ENCODE assay signal across 8 mouse cellular contexts in genomic region chr17:25823452-25823851, GRCm38 (mm10). TPM values are rescaled to one million over a fixed set of nuclear protein-coding genes. Genes with fewer than 3 reads are reported as not detected.
DNase-seq lines count a peak whose midpoint lies in the region; ATAC-seq lines count a peak whose summit lies in the region.

TSS of gene Wdr24 (plus strand) at chr17:25823627.

- no peaks in the 10 kb centered on the region for H3K9me3 ChIP-seq in limb, embryonic 13.5 days
- no peaks in the 10 kb centered on the region for H3K9me3 ChIP-seq in midbrain, embryonic 15.5 days

- peak; percentile 78 for ATAC-seq in limb, embryonic 13.5 days (ENCODE audit: low FRiP score, low read depth)
- ATAC-seq in midbrain, embryonic 15.5 days (replicated peaks), result peak; percentile 74

- H3K36me3 ChIP-seq in limb, embryonic 13.5 days, result peaks cover 24% of the 10 kb centered on the region
- peaks cover 16% of the 10 kb centered on the region for H3K36me3 ChIP-seq in midbrain, embryonic 15.5 days (replicated peaks)
- H3K36me3 ChIP-seq in splenic B cell, adult 2 months (ENCODE audit: control insufficient read depth, insufficient read depth, low read length, poor library complexity, severe bottlenecking), result no peaks in the 10 kb centered on the region

- peaks cover 38% of the 10 kb centered on the region for H3K4me1 ChIP-seq in limb, embryonic 13.5 days
- H3K4me1 ChIP-seq in midbrain, embryonic 15.5 days, result peaks cover 49% of the 10 kb centered on the region

- peak; percentile 95 for DNase-seq in 416B (ENCODE audit: low read depth)
- peak; percentile 81 for DNase-seq in adrenal gland, adult 2 months
- DNase-seq in embryo, embryonic 11 days, result peak; percentile 93
- peak; percentile 84 for DNase-seq in heart, adult 8-10 months (ENCODE audit: low spot score)
- DNase-seq in kidney, adult 8-10 months, result peak; percentile 75 to 80
- DNase-seq in splenic B cell, adult 2 months (ENCODE audit: low read depth, low spot score), result peak; percentile 90

- WGBS in limb, embryonic 13.5 days, result under 1% methylated on average over 18 of the region's 18 CpGs
- under 1% methylated on average over 18 of the region's 18 CpGs for WGBS in midbrain, embryonic 15.5 days

- H3K27me3 ChIP-seq in limb, embryonic 13.5 days, result peaks cover 41% of the 10 kb centered on the region
- peaks cover 2% of the 10 kb centered on the region; the same call in 1 of the 2 replicates for H3K27me3 ChIP-seq in midbrain, embryonic 15.5 days (replicated peaks)
- no peaks in the 10 kb centered on the region; the same call in 1 of the 2 replicates for H3K27me3 ChIP-seq in splenic B cell, adult 2 months (ENCODE audit: control insufficient read depth, insufficient read depth, low read length, poor library complexity, severe bottlenecking)

- peak within 1 kb of the TSS; percentile 97 for H3K4me2 ChIP-seq in limb, embryonic 13.5 days (replicated peaks)
- H3K4me2 ChIP-seq in midbrain, embryonic 15.5 days, result peak within 1 kb of the TSS; percentile 98

- H3K9ac ChIP-seq in limb, embryonic 13.5 days, result peak within 1 kb of the TSS; percentile 77
- H3K9ac ChIP-seq in midbrain, embryonic 15.5 days, result peak within 1 kb of the TSS; percentile 74

- H3K27ac ChIP-seq in limb, embryonic 13.5 days, result peak within 1 kb of the TSS; percentile 40; the same call in 1 of the 2 replicates
- H3K27ac ChIP-seq in midbrain, embryonic 15.5 days, result peak within 1 kb of the TSS; percentile 76

- H3K4me3 ChIP-seq in limb, embryonic 13.5 days, result peak within 1 kb of the TSS; percentile 67
- peak within 1 kb of the TSS; percentile 74 for H3K4me3 ChIP-seq in midbrain, embryonic 15.5 days

RNA-seq across cellular contexts. Expression of gene Wdr24, which starts in this region (rescaled TPM):
- total RNA-seq in adrenal gland, adult 2 months (2021), result 10 to 100 TPM; 19.1 to 20.8 TPM
- polyA plus RNA-seq in adrenal gland, adult 2 months (2012; rRNA removed), result 29.5 and 38.3 TPM in 2 replicates
- total RNA-seq in heart, adult 8-10 months (2022), result 10 to 100 TPM; 11.2 to 12.6 (median 12.1) TPM
- 25.2 and 27.7 TPM in 2 replicates for polyA plus RNA-seq in limb, embryonic 13.5 days (2015; fragmentation: Nextera tagmentation; extraction: Ambion mirVana)
- polyA plus RNA-seq in midbrain, embryonic 15.5 days (2015; fragmentation: Nextera tagmentation; extraction: Ambion mirVana), result 35.2 and 36.7 TPM in 2 replicates

Comparison
In these comparisons a context has a peak if more than half of its experiments do, and no peak if none do; other contexts are left out.
1. Peak in every context shown above with its lines: DNase-seq, ATAC-seq, H3K4me3 ChIP-seq and H3K27ac ChIP-seq.